Mouse (Mus musculus) heart, adult 2 months (tissue): ENCODE results near the gene Gm20662.

Experiments used
- CTCF ChIP-seq: fragments of 200-600 bp; IDR thresholded peaks from 2 replicates; pipeline ENCODE4 v1.8.1; 2022; ENCODE audit warnings: antibody characterized with exemption, mild to moderate bottlenecking, moderate library complexity
- EP300 ChIP-seq: fragments of 200-500 bp; IDR thresholded peaks from 2 replicates; pipeline ENCODE4 v1.6.1; 2011; ENCODE audit warnings: low read depth, low read length, control low read depth; ENCODE audit not compliant: insufficient read depth
- POLR2A ChIP-seq: fragments of 200-500 bp; IDR thresholded peaks from 2 replicates; pipeline ENCODE4 v1.6.1; 2011; ENCODE audit warnings: mild to moderate bottlenecking, low read depth, low read length, control low read depth; ENCODE audit not compliant: insufficient read depth

DNA sequence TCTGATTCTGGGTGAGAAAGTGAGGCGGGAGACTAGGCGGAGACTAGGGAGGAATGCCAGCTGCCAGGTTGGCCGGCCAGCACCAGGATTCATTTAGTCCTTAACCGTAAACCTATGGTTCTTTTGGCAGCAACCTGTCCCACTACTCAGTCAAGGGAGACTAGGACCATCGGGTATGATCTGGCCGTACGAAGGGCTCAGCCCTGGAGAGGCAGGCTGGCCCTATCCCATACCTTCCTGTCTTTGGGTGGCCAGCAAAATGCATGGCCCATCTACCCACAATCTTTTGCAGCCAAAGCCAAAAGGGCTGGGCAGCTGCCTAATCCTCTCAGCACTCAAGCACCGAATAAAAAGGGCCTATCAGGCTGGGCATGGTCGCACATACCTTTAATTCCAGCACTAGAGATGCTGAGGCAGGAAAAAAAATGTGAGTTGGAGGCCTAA, 76.4 kb downstream of the Gm20662 start:
- TF ChIP-seq CTCF = no peak
- no peak for TF ChIP-seq EP300
- no peak for TF ChIP-seq POLR2A
